Mouse (Mus musculus): Measurements from ENCODE around the gene Mbd5. TPM values are rescaled to one million over a fixed set of nuclear protein-coding genes. Genes with fewer than 3 reads are reported as not detected.
"Not testable (repeated sequence)": the region's sequence is repeated elsewhere in the genome, so short reads cannot be mapped to it uniquely, and the experiment has no call there.

Gene Mbd5
- polyA plus RNA-seq, 1 experiment from 2014 or later, result 33.9 TPM

- no peak overlapping the region for H3K9ac ChIP-seq (replicated peaks)
- H3K9me3 ChIP-seq, result no peaks in the 10 kb centered on the region
- no peak for ATAC-seq (replicated peaks)
- no peak overlapping the region for H3K4me2 ChIP-seq (replicated peaks)
- no peaks in the 10 kb centered on the region for H3K36me3 ChIP-seq
- no peak overlapping the region for H3K27ac ChIP-seq (replicated peaks)
- H3K27me3 ChIP-seq, result no peaks in the 10 kb centered on the region
- WGBS, result 95% methylated on average over 3 of the region's 3 CpGs
- H3K4me1 ChIP-seq, result no peaks in the 10 kb centered on the region
- no peak overlapping the region for H3K4me3 ChIP-seq
Measured at GRCm38 (mm10) chr2:49177015-49177414, 227.7 kb downstream of the Mbd5 start.

- H3K9ac ChIP-seq (replicated peaks), result no peak overlapping the region
- no peaks in the 10 kb centered on the region for H3K9me3 ChIP-seq
- no peak for ATAC-seq (replicated peaks)
- no peak overlapping the region for H3K27ac ChIP-seq (replicated peaks)
- no peak overlapping the region for H3K4me2 ChIP-seq (replicated peaks)
- 64% methylated on average over 2 of the region's 2 CpGs for WGBS
- H3K4me1 ChIP-seq, result no peaks in the 10 kb centered on the region
- H3K36me3 ChIP-seq, result no peaks in the 10 kb centered on the region
- H3K27me3 ChIP-seq, result no peaks in the 10 kb centered on the region
- no peak overlapping the region for H3K4me3 ChIP-seq
Measured at GRCm38 (mm10) chr2:49190984-49191383, 241.7 kb downstream of the Mbd5 start.

- H3K27ac ChIP-seq (replicated peaks), result no peak overlapping the region
- WGBS, result 90% methylated on average over 3 of the region's 3 CpGs
- no peak for ATAC-seq (replicated peaks)
- no peaks in the 10 kb centered on the region for H3K27me3 ChIP-seq
- no peaks in the 10 kb centered on the region for H3K9me3 ChIP-seq
- H3K4me2 ChIP-seq (replicated peaks), result no peak overlapping the region
- no peaks in the 10 kb centered on the region for H3K4me1 ChIP-seq
- H3K36me3 ChIP-seq, result no peaks in the 10 kb centered on the region
- H3K9ac ChIP-seq (replicated peaks), result no peak overlapping the region
- H3K4me3 ChIP-seq, result no peak overlapping the region
Measured at GRCm38 (mm10) chr2:49191695-49192094, 242.4 kb downstream of the Mbd5 start.

- Histone ChIP-seq H3K27me3 (no peaks in the 10 kb centered on the region), H3K9me3 (no peaks in the 10 kb centered on the region), H3K4me1 (no peaks in the 10 kb centered on the region), H3K4me2 (replicated peaks) (no peak overlapping the region), H3K9ac (replicated peaks) (no peak overlapping the region), H3K4me3 (no peak overlapping the region), H3K27ac (replicated peaks) (no peak overlapping the region), H3K36me3 (no peaks in the 10 kb centered on the region)
- no peak for ATAC-seq (replicated peaks)
- 60% methylated on average over 1 of the region's 1 CpGs for WGBS
Measured at GRCm38 (mm10) chr2:49204081-49204480, 254.8 kb downstream of the Mbd5 start.

- not testable (repeated sequence) for H3K27ac ChIP-seq (replicated peaks); H3K36me3 ChIP-seq; H3K9ac ChIP-seq (replicated peaks); H3K27me3 ChIP-seq; H3K9me3 ChIP-seq; H3K4me3 ChIP-seq; ATAC-seq (replicated peaks); H3K4me1 ChIP-seq; H3K4me2 ChIP-seq (replicated peaks)
- 100% methylated on average over 1 of the region's 1 CpGs for WGBS
Measured at GRCm38 (mm10) chr2:49205692-49206091, 256.4 kb downstream of the Mbd5 start.

- Histone ChIP-seq H3K4me1 (no peaks in the 10 kb centered on the region), H3K9ac (replicated peaks) (no peak overlapping the region), H3K4me3 (no peak overlapping the region), H3K36me3 (no peaks in the 10 kb centered on the region), H3K9me3 (no peaks in the 10 kb centered on the region), H3K27ac (replicated peaks) (no peak overlapping the region), H3K4me2 (replicated peaks) (no peak overlapping the region), H3K27me3 (no peaks in the 10 kb centered on the region)
- 0 out of 2 replicates have a peak, but pooled peaks have one; percentile 32 for ATAC-seq (replicated peaks)
- WGBS, result 72% methylated on average over 3 of the region's 3 CpGs
Measured at GRCm38 (mm10) chr2:49209349-49209748, 260.0 kb downstream of the Mbd5 start.

GRCm38 (mm10) chr2:49210408-49210807, 261.1 kb downstream of the Mbd5 start:
- Histone ChIP-seq H3K36me3 (no peaks in the 10 kb centered on the region), H3K4me2 (replicated peaks) (no peak overlapping the region), H3K9ac (replicated peaks) (no peak overlapping the region), H3K4me3 (no peak overlapping the region), H3K4me1 (no peaks in the 10 kb centered on the region), H3K9me3 (no peaks in the 10 kb centered on the region), H3K27me3 (no peaks in the 10 kb centered on the region), H3K27ac (replicated peaks) (peak overlapping the region; percentile 21; the same call in 1 of the 2 replicates)
- 88% methylated on average over 1 of the region's 1 CpGs for WGBS
- no peak for ATAC-seq (replicated peaks)

GRCm38 (mm10) chr2:49229725-49230124, 280.4 kb downstream of the Mbd5 start:
- no peaks in the 10 kb centered on the region for H3K4me1 ChIP-seq
- no peaks in the 10 kb centered on the region for H3K36me3 ChIP-seq
- no peaks in the 10 kb centered on the region for H3K27me3 ChIP-seq
- H3K9ac ChIP-seq (replicated peaks), result no peak overlapping the region
- no peak for ATAC-seq (replicated peaks)
- H3K27ac ChIP-seq (replicated peaks), result no peak overlapping the region
- H3K4me2 ChIP-seq (replicated peaks), result no peak overlapping the region
- H3K9me3 ChIP-seq, result no peaks in the 10 kb centered on the region
- H3K4me3 ChIP-seq, result no peak overlapping the region

- 81% methylated on average over 2 of the region's 2 CpGs for WGBS
- no peak overlapping the region for H3K9ac ChIP-seq (replicated peaks)
- no peak overlapping the region for H3K4me3 ChIP-seq
- no peak overlapping the region for H3K27ac ChIP-seq (replicated peaks)
- no peaks in the 10 kb centered on the region for H3K36me3 ChIP-seq
- ATAC-seq (replicated peaks), result no peak
- no peak overlapping the region for H3K4me2 ChIP-seq (replicated peaks)
- no peaks in the 10 kb centered on the region for H3K4me1 ChIP-seq
- H3K27me3 ChIP-seq, result no peaks in the 10 kb centered on the region
- H3K9me3 ChIP-seq, result no peaks in the 10 kb centered on the region
Measured at GRCm38 (mm10) chr2:49234064-49234463, 284.8 kb downstream of the Mbd5 start.

- H3K4me2 ChIP-seq (replicated peaks), result no peak overlapping the region
- no peaks in the 10 kb centered on the region for H3K9me3 ChIP-seq
- H3K9ac ChIP-seq (replicated peaks), result no peak overlapping the region
- H3K27ac ChIP-seq (replicated peaks), result no peak overlapping the region
- H3K27me3 ChIP-seq, result no peaks in the 10 kb centered on the region
- no peak for ATAC-seq (replicated peaks)
- no peaks in the 10 kb centered on the region for H3K4me1 ChIP-seq
- H3K4me3 ChIP-seq, result no peak overlapping the region
- WGBS, result 89% methylated on average over 4 of the region's 4 CpGs
- H3K36me3 ChIP-seq, result no peaks in the 10 kb centered on the region
Measured at GRCm38 (mm10) chr2:49241715-49242114, 292.4 kb downstream of the Mbd5 start.

GRCm38 (mm10) chr2:49264092-49264491, 314.8 kb downstream of the Mbd5 start:
- no peak overlapping the region for H3K27ac ChIP-seq (replicated peaks)
- peaks cover 3% of the 10 kb centered on the region; the same call in 1 of the 2 replicates for H3K4me1 ChIP-seq
- no peak overlapping the region for H3K9ac ChIP-seq (replicated peaks)
- WGBS, result 66% methylated on average over 2 of the region's 2 CpGs
- no peak overlapping the region for H3K4me2 ChIP-seq (replicated peaks)
- ATAC-seq (replicated peaks), result peak; percentile 72
- no peaks in the 10 kb centered on the region for H3K36me3 ChIP-seq
- no peaks in the 10 kb centered on the region for H3K9me3 ChIP-seq
- H3K27me3 ChIP-seq, result no peaks in the 10 kb centered on the region
- no peak overlapping the region for H3K4me3 ChIP-seq

GRCm38 (mm10) chr2:49272295-49272967, 323.1 kb downstream of the Mbd5 start:
- Histone ChIP-seq H3K4me2 (replicated peaks) (no peak overlapping the region), H3K27ac (replicated peaks) (no peak overlapping the region), H3K27me3 (no peaks in the 10 kb centered on the region), H3K9ac (replicated peaks) (no peak overlapping the region), H3K36me3 (peaks cover 3% of the 10 kb centered on the region; the same call in 1 of the 2 replicates), H3K4me1 (peaks cover 7% of the 10 kb centered on the region), H3K9me3 (no peaks in the 10 kb centered on the region), H3K4me3 (no peak overlapping the region)
- WGBS, result 22% methylated on average over 11 of the region's 11 CpGs
- ATAC-seq (replicated peaks), result peak; percentile 88

All from forebrain, embryonic 15.5 days (tissue).